Mouse (Mus musculus) splenic B cell, adult 2 months (primary cell): ENCODE data around the gene Rassf3.

Experiments used
- DNase-seq: peaks from one replicate; pipeline ENCODE4 v3.0.0-alpha.2; 2011; ENCODE audit warnings: low read depth, low spot score
- H3K27me3 ChIP-seq: 2 replicates; pipeline ENCODE4 v1.6.1; 2012; ENCODE audit warnings: mild to moderate bottlenecking, low read length, moderate library complexity, mixed read lengths; ENCODE audit not compliant: control insufficient read depth, poor library complexity, insufficient read depth, severe bottlenecking
- H3K36me3 ChIP-seq: 2 replicates; pipeline ENCODE4 v1.6.1; 2012; ENCODE audit warnings: mild to moderate bottlenecking, low read length, moderate library complexity, mixed read lengths; ENCODE audit not compliant: control insufficient read depth, poor library complexity, insufficient read depth, severe bottlenecking

Rassf3 gene

GRCm38 (mm10) chr10:121459124-121459853 is 16.9 kb downstream of the Rassf3 start:
- no peak for DNase-seq
- no peaks in the 10 kb centered on the region for H3K36me3 ChIP-seq
- no peaks in the 10 kb centered on the region for H3K27me3 ChIP-seq

GRCm38 (mm10) chr10:121458408-121458807 is 17.7 kb downstream of the Rassf3 start:
- no peaks in the 10 kb centered on the region for H3K27me3 ChIP-seq
- DNase-seq = no peak
- H3K36me3 ChIP-seq = no peaks in the 10 kb centered on the region

DNA sequence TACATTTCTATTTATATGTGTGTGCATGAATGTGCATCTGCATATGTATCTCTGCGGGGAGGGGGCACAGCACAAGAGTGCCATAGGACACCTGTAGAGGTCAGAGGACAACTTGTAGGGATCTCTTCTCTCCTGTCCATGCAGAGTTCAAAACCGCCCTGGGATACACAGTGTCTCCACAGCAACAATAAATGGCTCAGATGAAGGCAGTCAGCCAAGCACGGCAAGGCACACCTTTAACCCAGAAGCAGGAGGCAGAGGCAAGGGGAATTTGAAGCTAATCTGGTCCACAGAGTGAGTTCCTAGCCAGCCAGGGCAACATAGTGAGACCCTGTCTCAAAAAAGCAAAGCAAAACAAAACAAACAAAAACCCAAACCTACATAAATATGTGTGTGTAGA is 18.8 kb downstream of the Rassf3 start:
- DNase-seq = no peak
- no peaks in the 10 kb centered on the region for H3K36me3 ChIP-seq
- no peaks in the 10 kb centered on the region for H3K27me3 ChIP-seq

- H3K36me3 ChIP-seq = no peaks in the 10 kb centered on the region
- no peak for DNase-seq
- no peaks in the 10 kb centered on the region for H3K27me3 ChIP-seq
Measured at GRCm38 (mm10) chr10:121455517-121455916, 20.6 kb downstream of the Rassf3 start.

- DNase-seq = no peak
- H3K36me3 ChIP-seq = no peaks in the 10 kb centered on the region
- no peaks in the 10 kb centered on the region for H3K27me3 ChIP-seq
Measured at GRCm38 (mm10) chr10:121454708-121455475, 21.3 kb downstream of the Rassf3 start.

DNA sequence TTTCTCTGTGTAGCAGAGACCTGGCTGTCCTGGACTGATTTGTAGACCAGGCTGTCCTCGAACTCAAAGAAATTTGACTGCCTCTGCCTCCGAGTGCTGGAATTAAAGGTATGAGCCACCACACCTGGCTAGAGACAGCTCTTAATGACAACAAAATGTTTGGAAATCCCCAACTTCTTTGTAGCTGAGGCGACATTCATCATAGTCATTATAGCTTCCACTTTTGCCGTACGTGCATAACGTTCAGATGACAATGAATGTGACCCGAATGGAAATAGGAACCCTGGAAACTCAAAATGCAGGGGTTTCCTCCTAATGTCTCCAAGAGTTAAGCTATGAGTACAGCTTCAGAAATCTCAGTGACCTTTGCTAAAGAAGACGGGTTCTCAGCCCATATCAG is 22.1 kb downstream of the Rassf3 start:
- no peaks in the 10 kb centered on the region for H3K36me3 ChIP-seq
- H3K27me3 ChIP-seq = no peaks in the 10 kb centered on the region
- DNase-seq = no peak

- Histone ChIP-seq H3K27me3 (no peaks in the 10 kb centered on the region), H3K36me3 (no peaks in the 10 kb centered on the region)
- DNase-seq = no peak
Measured at GRCm38 (mm10) chr10:121445808-121446207, 30.3 kb downstream of the Rassf3 start.

- Histone ChIP-seq H3K36me3 (no peaks in the 10 kb centered on the region), H3K27me3 (no peaks in the 10 kb centered on the region)
- no peak for DNase-seq
Measured at GRCm38 (mm10) chr10:121444198-121444597, 31.9 kb downstream of the Rassf3 start.

GRCm38 (mm10) chr10:121443791-121444190 is 32.4 kb downstream of the Rassf3 start:
- DNase-seq = no peak
- no peaks in the 10 kb centered on the region for H3K27me3 ChIP-seq
- H3K36me3 ChIP-seq = no peaks in the 10 kb centered on the region

GRCm38 (mm10) chr10:121439310-121439731 is 36.8 kb downstream of the Rassf3 start:
- H3K27me3 ChIP-seq = no peaks in the 10 kb centered on the region
- DNase-seq = no peak
- H3K36me3 ChIP-seq = peaks cover 2% of the 10 kb centered on the region; the same call in 1 of the 2 replicates

DNA sequence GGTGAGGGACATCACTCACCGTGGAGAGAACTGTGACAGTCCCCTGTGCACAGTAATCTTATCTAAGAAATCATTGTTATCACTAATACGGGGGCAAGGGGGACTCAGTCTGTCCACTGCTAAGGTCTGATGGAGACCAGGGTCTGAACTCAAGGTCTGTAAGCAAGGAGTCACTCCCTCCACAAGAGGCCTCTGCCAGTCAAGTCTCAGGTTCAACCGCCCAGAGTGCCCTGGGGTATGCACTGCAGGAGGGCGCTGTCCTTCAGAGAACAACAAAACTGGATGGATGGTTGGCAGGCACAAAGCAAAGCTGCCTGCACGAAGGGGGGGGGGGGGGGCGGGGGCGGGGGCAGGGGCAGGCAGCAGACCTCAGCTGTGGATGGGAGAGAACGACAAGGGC is 38.0 kb downstream of the Rassf3 start:
- Histone ChIP-seq H3K27me3 (no peaks in the 10 kb centered on the region), H3K36me3 (peaks cover 2% of the 10 kb centered on the region; the same call in 1 of the 2 replicates)
- DNase-seq = no peak

GRCm38 (mm10) chr10:121436693-121437092 is 39.5 kb downstream of the Rassf3 start:
- no peaks in the 10 kb centered on the region for H3K27me3 ChIP-seq
- peaks cover 2% of the 10 kb centered on the region; the same call in 1 of the 2 replicates for H3K36me3 ChIP-seq
- no peak for DNase-seq

- Histone ChIP-seq H3K36me3 (peaks cover 2% of the 10 kb centered on the region; the same call in 1 of the 2 replicates), H3K27me3 (no peaks in the 10 kb centered on the region)
- DNase-seq = no peak
Measured at GRCm38 (mm10) chr10:121436258-121436645, 39.9 kb downstream of the Rassf3 start.

GRCm38 (mm10) chr10:121435546-121436257 is 40.4 kb downstream of the Rassf3 start:
- Histone ChIP-seq H3K27me3 (no peaks in the 10 kb centered on the region), H3K36me3 (peaks cover 2% of the 10 kb centered on the region; the same call in 1 of the 2 replicates)
- DNase-seq = no peak
